ENCODE assay signal across 15 mouse cellular contexts in genomic region chr8:17948053-17948834, GRCm38 (mm10).
DNase-seq lines count a peak whose midpoint lies in the region; ATAC-seq lines count a peak whose summit lies in the region.
"Had no signal": no experiment of that assay in that cellular context is flagged by ENCODE, and none has a peak within 500 bp of the region (broad histone marks: within the 10 kb centered on the region; RNA-seq: fewer than 3 reads in every experiment).

No protein-coding gene starts in this region.

- no peak overlapping the region for H3K9ac ChIP-seq in midbrain, embryonic 11.5 days (ENCODE audit: low read length)
- no peak overlapping the region for H3K9ac ChIP-seq in forebrain, embryonic 16.5 days (replicated peaks; ENCODE audit: low read depth, low read length)
- H3K9ac ChIP-seq in midbrain, embryonic 14.5 days (replicated peaks; ENCODE audit: low read length) = 0 out of 2 replicates have a peak overlapping the region, but pooled peaks have one; percentile 7
- H3K9ac ChIP-seq: embryonic facial prominence, embryonic 13.5 days; liver, embryonic 13.5 days had no signal

- H3K27ac ChIP-seq in midbrain, embryonic 11.5 days (ENCODE audit: low read depth, low read length) = no peak overlapping the region
- no peak overlapping the region for H3K27ac ChIP-seq in midbrain, embryonic 10.5 days (replicated peaks)
- no peak overlapping the region for H3K27ac ChIP-seq in forebrain, embryonic 16.5 days (ENCODE audit: low read length)
- H3K27ac ChIP-seq in midbrain, embryonic 14.5 days (replicated peaks; ENCODE audit: low read depth, low read length) = 0 out of 2 replicates have a peak overlapping the region, but pooled peaks have one; percentile 15
- H3K27ac ChIP-seq: embryonic facial prominence, embryonic 13.5 days; liver, embryonic 13.5 days had no signal

- H3K4me3 ChIP-seq in midbrain, embryonic 11.5 days (ENCODE audit: low read depth, low read length) = no peak overlapping the region
- H3K4me3 ChIP-seq in midbrain, embryonic 10.5 days = no peak overlapping the region
- no peak overlapping the region; the same call in 1 of the 2 replicates for H3K4me3 ChIP-seq in forebrain, embryonic 16.5 days (replicated peaks; ENCODE audit: low read length)
- no peak overlapping the region for H3K4me3 ChIP-seq in midbrain, embryonic 14.5 days (replicated peaks; ENCODE audit: low read depth, low read length)
- H3K4me3 ChIP-seq: embryonic facial prominence, embryonic 13.5 days; liver, embryonic 13.5 days; megakaryocyte, embryonic 14.5 days had no signal

- 65% methylated on average over 22 of the region's 22 CpGs for WGBS in midbrain, embryonic 11.5 days
- WGBS in midbrain, embryonic 10.5 days = 82% methylated on average over 22 of the region's 22 CpGs
- WGBS in forebrain, embryonic 16.5 days = 41% methylated on average over 22 of the region's 22 CpGs
- 45% methylated on average over 22 of the region's 22 CpGs for whole genome bisulfite sequencing in midbrain, embryonic 14.5 days

- no peaks in the 10 kb centered on the region for H3K27me3 ChIP-seq in midbrain, embryonic 11.5 days (ENCODE audit: control insufficient read depth, insufficient read depth, low read length)
- no peaks in the 10 kb centered on the region for H3K27me3 ChIP-seq in midbrain, embryonic 10.5 days (ENCODE audit: low read depth, poor library complexity, severe bottlenecking)
- no peaks in the 10 kb centered on the region for H3K27me3 ChIP-seq in forebrain, embryonic 16.5 days (replicated peaks; ENCODE audit: control insufficient read depth, insufficient read depth, low read length)
- H3K27me3 ChIP-seq in midbrain, embryonic 14.5 days (ENCODE audit: control insufficient read depth, insufficient read depth, low read length) = no peaks in the 10 kb centered on the region
- H3K27me3 ChIP-seq: embryonic facial prominence, embryonic 13.5 days; liver, embryonic 13.5 days; megakaryocyte, embryonic 14.5 days had no signal

- H3K4me1 ChIP-seq in midbrain, embryonic 11.5 days (ENCODE audit: control insufficient read depth, insufficient read depth, low read length) = no peaks in the 10 kb centered on the region
- H3K4me1 ChIP-seq in midbrain, embryonic 10.5 days = peaks cover 14% of the 10 kb centered on the region
- H3K4me1 ChIP-seq in forebrain, embryonic 16.5 days (replicated peaks; ENCODE audit: control insufficient read depth, insufficient read depth, low read length) = peaks cover 10% of the 10 kb centered on the region; the same call in 1 of the 2 replicates
- H3K4me1 ChIP-seq in midbrain, embryonic 14.5 days (ENCODE audit: control insufficient read depth, insufficient read depth, low read length) = peaks cover 7% of the 10 kb centered on the region
- H3K4me1 ChIP-seq: embryonic facial prominence, embryonic 13.5 days; liver, embryonic 13.5 days; megakaryocyte, embryonic 14.5 days had no signal

- no peaks in the 10 kb centered on the region for H3K9me3 ChIP-seq in midbrain, embryonic 11.5 days (ENCODE audit: control insufficient read depth, low read length)
- no peaks in the 10 kb centered on the region for H3K9me3 ChIP-seq in midbrain, embryonic 10.5 days (replicated peaks)
- no peaks in the 10 kb centered on the region for H3K9me3 ChIP-seq in forebrain, embryonic 16.5 days (ENCODE audit: control insufficient read depth, low read length)
- no peaks in the 10 kb centered on the region for H3K9me3 ChIP-seq in midbrain, embryonic 14.5 days (ENCODE audit: control insufficient read depth, low read length)
- H3K9me3 ChIP-seq: embryonic facial prominence, embryonic 13.5 days; liver, embryonic 13.5 days had no signal

- no peak overlapping the region for H3K4me2 ChIP-seq in midbrain, embryonic 11.5 days
- H3K4me2 ChIP-seq in forebrain, embryonic 16.5 days (ENCODE audit: low read length) = peak overlapping the region; percentile 42
- H3K4me2 ChIP-seq in midbrain, embryonic 14.5 days (ENCODE audit: low read length) = peak overlapping the region; percentile 38
- H3K4me2 ChIP-seq: embryonic facial prominence, embryonic 13.5 days; liver, embryonic 13.5 days had no signal

- H3K36me3 ChIP-seq in midbrain, embryonic 11.5 days (ENCODE audit: control insufficient read depth, insufficient read depth, low read length) = no peaks in the 10 kb centered on the region
- H3K36me3 ChIP-seq in midbrain, embryonic 10.5 days = no peaks in the 10 kb centered on the region
- no peaks in the 10 kb centered on the region for H3K36me3 ChIP-seq in forebrain, embryonic 16.5 days (ENCODE audit: control insufficient read depth, insufficient read depth)
- no peaks in the 10 kb centered on the region for H3K36me3 ChIP-seq in midbrain, embryonic 14.5 days (ENCODE audit: control insufficient read depth, insufficient read depth, low read length)
- H3K36me3 ChIP-seq: embryonic facial prominence, embryonic 13.5 days; liver, embryonic 13.5 days had no signal

- DNase-seq in midbrain, embryonic 11.5 days (ENCODE audit: low spot score, missing footprints) = no peak
- DNase-seq in midbrain, embryonic 10.5 days (ENCODE audit: low spot score) = no peak
- peak; percentile 40 for DNase-seq in midbrain, embryonic 14.5 days
- no peak for DNase-seq in yolk sac, embryonic 10.5 days (ENCODE audit: low spot score)
- no peak for DNase-seq in adipocyte (ENCODE audit: low spot score)
- no peak for DNase-seq in heart, adult 11 months
- DNase-seq: cerebellum, adult 2 months; liver, embryonic 13.5 days; right cerebral cortex, postnatal 25 days; thymus, adult 2 months had no signal

- ATAC-seq in midbrain, embryonic 11.5 days (ENCODE audit: low FRiP score) = peak; percentile 41; the same call in 1 of the 2 replicates
- peak; percentile 45 for ATAC-seq in forebrain, embryonic 16.5 days
- no peak for ATAC-seq in midbrain, embryonic 14.5 days (ENCODE audit: low FRiP score, low TSS enrichment)
- ATAC-seq: CD4-positive, CD25-positive, alpha-beta regulatory T cell, adult 4 months; lung, postnatal 0 days had no signal
